Mouse (Mus musculus) midbrain, embryonic 16.5 days (tissue): Measurements from ENCODE around the gene Cbfa2t2. TPM values are rescaled to one million over a fixed set of nuclear protein-coding genes. Genes with fewer than 3 reads are reported as not detected.
A peak's percentile ranks its signal among the peaks of the same experiment; 100 is the strongest.

Experiments
- ATAC-seq: fragments of 200-750 bp; cut with Nextera tagmentation; 2 replicates; pipeline ENCODE4 v1.8.0; 2017; ENCODE audit warnings: moderate TSS enrichment
- H3K27ac ChIP-seq: fragments of 300-500 bp; sonication (generic); 2 replicates; pipeline ENCODE4 v1.5.1; 2014; ENCODE audit warnings: mild to moderate bottlenecking, low read length, mixed read lengths
- H3K27me3 ChIP-seq: fragments of 300-500 bp; sonication (generic); 2 replicates; pipeline ENCODE4 v1.6.1; 2014; ENCODE audit warnings: low read depth, low read length, mixed read lengths; ENCODE audit not compliant: control insufficient read depth, insufficient read depth
- H3K36me3 ChIP-seq: fragments of 300-500 bp; sonication (generic); 2 replicates; pipeline ENCODE4 v1.6.1; 2014; ENCODE audit warnings: mild to moderate bottlenecking, low read length, moderate library complexity, mixed read lengths; ENCODE audit not compliant: control insufficient read depth, insufficient read depth
- H3K4me1 ChIP-seq: fragments of 300-500 bp; sonication (generic); 2 replicates; pipeline ENCODE4 v1.6.1; 2014; ENCODE audit warnings: mild to moderate bottlenecking, low read length, mixed read lengths; ENCODE audit not compliant: control insufficient read depth, insufficient read depth
- H3K4me2 ChIP-seq: fragments of 300-500 bp; sonication (generic); 2 replicates; pipeline ENCODE4 v1.6.1; 2014; ENCODE audit warnings: mild to moderate bottlenecking, low read length, mixed read lengths
- H3K4me3 ChIP-seq: fragments of 300-500 bp; sonication (generic); 2 replicates; pipeline ENCODE4 v1.5.1; 2014; ENCODE audit warnings: low read depth, mild to moderate bottlenecking, low read length, moderate library complexity, mixed read lengths
- H3K9ac ChIP-seq: fragments of 300-500 bp; sonication (generic); 2 replicates; pipeline ENCODE4 v1.6.1; 2014; ENCODE audit warnings: low read depth, low read length, mixed read lengths
- H3K9me3 ChIP-seq: fragments of 300-500 bp; sonication (generic); replicated peaks from 2 replicates; pipeline ENCODE4 v1.6.1; 2014; ENCODE audit warnings: mild to moderate bottlenecking, low read length, mixed read lengths; ENCODE audit not compliant: control insufficient read depth, poor library complexity, severe bottlenecking
- WGBS: fragments of 180-500 bp; shearing (Covaris S2); extraction: QIAGEN DNeasy Blood & Tissue Kit; methylation state at CpG from one replicate; pipeline ENCODE4 v1.1.7; 2014; 5-methylcytosine and 5-hydroxymethylcytosine counted together
- polyA plus RNA-seq: library from polyadenylated mRNA; unstranded; fragments of >200 nt; fragmentation: Nextera tagmentation; extraction: Ambion mirVana; gene quantifications from 2 replicates; pipeline ENCODE4 v1.2.1, GENCODE M21; 2015

Gene Cbfa2t2
- polyA plus RNA-seq, 1 experiment from 2014 or later, result 50.2 TPM

DNA sequence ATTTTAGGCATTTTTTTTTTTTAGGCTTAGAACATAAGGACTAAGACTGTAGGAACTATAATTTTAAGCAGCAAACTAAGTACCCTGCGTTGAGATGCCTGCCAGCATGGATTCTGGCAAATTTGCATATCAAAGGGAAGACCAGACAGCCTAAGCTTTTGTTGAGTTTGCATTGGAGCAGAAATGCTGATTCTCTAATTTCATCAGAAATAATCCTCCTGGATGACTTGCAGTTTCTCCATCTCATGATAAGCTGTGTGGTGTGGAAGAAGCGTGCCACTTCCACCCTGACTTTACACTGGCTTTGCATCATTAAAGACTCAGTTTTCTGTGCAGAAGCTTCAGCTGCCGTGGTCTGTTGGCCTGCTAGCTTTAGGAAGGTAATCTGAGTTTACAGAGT is 96.6 kb downstream of the Cbfa2t2 start:
- Histone ChIP-seq H3K4me3 (no peak overlapping the region), H3K9ac (no peak overlapping the region), H3K36me3 (peaks cover 11% of the 10 kb centered on the region), H3K27ac (peak overlapping the region; percentile 33; the same call in 1 of the 2 replicates), H3K27me3 (no peaks in the 10 kb centered on the region), H3K4me2 (no peak overlapping the region), H3K9me3 (no peaks in the 10 kb centered on the region), H3K4me1 (peaks cover 6% of the 10 kb centered on the region)
- 15% methylated on average over 3 of the region's 3 CpGs for WGBS
- no peak for ATAC-seq

DNA sequence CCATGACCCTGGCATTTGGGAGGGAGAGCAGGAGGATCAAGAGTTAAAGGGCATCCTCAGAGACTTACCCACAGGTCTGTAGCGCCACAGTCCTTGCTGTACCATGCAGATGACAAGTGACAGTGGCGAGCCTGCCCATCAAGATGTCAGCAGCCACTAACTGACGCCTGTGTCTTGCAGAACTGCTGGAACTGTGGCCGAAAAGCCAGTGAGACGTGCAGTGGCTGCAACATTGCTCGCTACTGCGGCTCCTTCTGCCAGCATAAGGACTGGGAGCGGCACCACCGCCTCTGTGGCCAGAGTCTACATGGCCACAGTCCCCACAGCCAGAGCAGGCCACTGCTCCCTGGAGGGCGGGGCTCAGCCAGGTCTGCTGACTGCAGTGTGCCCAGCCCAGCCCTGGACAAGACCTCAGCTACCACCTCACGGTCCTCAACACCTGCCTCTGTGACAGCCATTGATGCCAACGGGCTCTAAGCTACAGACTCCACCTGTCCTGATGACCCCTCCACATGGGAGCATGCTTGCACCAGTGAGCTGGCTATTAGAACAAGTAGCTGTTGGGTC is 98.5 kb downstream of the Cbfa2t2 start:
- Histone ChIP-seq H3K36me3 (peaks cover 6% of the 10 kb centered on the region), H3K4me1 (peaks cover 10% of the 10 kb centered on the region), H3K27me3 (no peaks in the 10 kb centered on the region), H3K27ac (no peak overlapping the region), H3K9me3 (no peaks in the 10 kb centered on the region), H3K4me2 (no peak overlapping the region), H3K9ac (no peak overlapping the region), H3K4me3 (no peak overlapping the region)
- ATAC-seq, result no peak
- WGBS, result 95% methylated on average over 12 of the region's 12 CpGs

DNA sequence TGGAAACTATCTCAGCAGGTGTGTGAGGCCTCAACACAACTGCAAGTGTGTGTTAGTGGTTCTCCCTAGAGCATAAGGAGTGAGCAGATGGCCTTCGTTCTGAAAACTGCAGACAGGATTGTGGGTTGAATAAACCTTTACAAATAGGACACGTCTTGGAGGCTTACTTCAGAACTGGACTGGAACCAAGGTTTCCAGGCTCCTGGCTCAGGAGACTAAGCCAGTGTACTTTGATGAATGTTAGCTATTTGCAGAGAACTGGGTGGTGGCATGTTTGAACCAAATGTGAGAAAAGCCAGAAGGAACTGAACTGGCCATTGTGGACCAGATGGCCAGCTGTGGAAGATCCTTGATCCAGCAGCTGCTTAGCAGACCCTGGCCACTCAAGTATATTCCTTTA is 102.0 kb downstream of the Cbfa2t2 start:
- H3K27me3 ChIP-seq, result no peaks in the 10 kb centered on the region
- H3K9me3 ChIP-seq, result no peaks in the 10 kb centered on the region
- H3K27ac ChIP-seq, result no peak overlapping the region; the same call in 1 of the 2 replicates
- 41% methylated on average over 2 of the region's 2 CpGs for WGBS
- H3K9ac ChIP-seq, result no peak overlapping the region
- ATAC-seq, result no peak
- H3K4me3 ChIP-seq, result no peak overlapping the region
- peaks cover 6% of the 10 kb centered on the region for H3K36me3 ChIP-seq
- peaks cover 5% of the 10 kb centered on the region; the same call in 1 of the 2 replicates for H3K4me1 ChIP-seq
- H3K4me2 ChIP-seq, result no peak overlapping the region

DNA sequence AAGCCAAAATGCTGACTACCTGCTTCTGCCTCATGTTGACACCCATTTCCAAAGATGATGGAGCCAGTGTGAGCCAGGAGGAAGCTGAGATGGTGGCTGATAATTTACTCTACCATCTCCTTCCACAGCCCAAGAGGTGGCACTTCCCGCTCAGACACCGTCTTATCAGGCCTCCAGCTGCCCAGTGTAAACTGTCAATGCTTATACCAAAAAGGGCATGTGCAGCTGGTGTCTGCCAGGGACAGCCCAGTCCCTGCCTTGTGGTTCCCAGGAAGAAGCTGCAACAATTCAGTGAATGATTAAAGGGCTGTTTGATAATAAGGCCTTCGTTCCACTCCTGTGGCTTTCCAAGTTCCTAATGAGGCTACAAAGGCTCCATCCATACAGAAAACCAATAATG is 102.4 kb downstream of the Cbfa2t2 start:
- Histone ChIP-seq H3K9me3 (no peaks in the 10 kb centered on the region), H3K9ac (no peak overlapping the region), H3K27me3 (no peaks in the 10 kb centered on the region), H3K27ac (peak overlapping the region; percentile 53), H3K4me2 (no peak overlapping the region), H3K36me3 (peaks cover 6% of the 10 kb centered on the region), H3K4me3 (no peak overlapping the region), H3K4me1 (peaks cover 5% of the 10 kb centered on the region; the same call in 1 of the 2 replicates)
- 53% methylated on average over 3 of the region's 3 CpGs for WGBS
- ATAC-seq, result no peak

DNA sequence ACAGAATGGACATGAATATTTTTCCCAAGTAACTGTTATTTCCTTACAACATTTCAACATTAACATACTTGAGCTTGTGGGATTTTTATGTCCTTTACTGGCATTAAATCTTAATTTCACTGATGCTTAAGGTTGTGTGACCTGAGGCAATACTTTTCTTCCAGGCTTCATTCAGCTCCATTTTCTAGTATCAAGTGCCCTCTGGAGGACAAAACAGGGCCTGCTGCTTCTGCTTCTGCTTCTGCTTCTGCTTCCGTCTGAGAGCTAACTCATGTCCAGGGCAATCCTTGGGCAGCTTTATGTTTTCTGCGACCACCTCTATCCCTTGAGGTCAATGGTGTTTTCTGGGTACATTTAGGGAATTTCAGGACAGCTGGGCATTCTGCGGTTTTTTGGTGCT is 103.4 kb downstream of the Cbfa2t2 start:
- 73% methylated on average over 3 of the region's 3 CpGs for WGBS
- Histone ChIP-seq H3K9ac (no peak overlapping the region), H3K4me3 (no peak overlapping the region), H3K36me3 (peaks cover 5% of the 10 kb centered on the region), H3K9me3 (no peaks in the 10 kb centered on the region), H3K27me3 (no peaks in the 10 kb centered on the region), H3K27ac (no peak overlapping the region), H3K4me1 (peaks cover 5% of the 10 kb centered on the region; the same call in 1 of the 2 replicates), H3K4me2 (no peak overlapping the region)
- ATAC-seq, result no peak

DNA sequence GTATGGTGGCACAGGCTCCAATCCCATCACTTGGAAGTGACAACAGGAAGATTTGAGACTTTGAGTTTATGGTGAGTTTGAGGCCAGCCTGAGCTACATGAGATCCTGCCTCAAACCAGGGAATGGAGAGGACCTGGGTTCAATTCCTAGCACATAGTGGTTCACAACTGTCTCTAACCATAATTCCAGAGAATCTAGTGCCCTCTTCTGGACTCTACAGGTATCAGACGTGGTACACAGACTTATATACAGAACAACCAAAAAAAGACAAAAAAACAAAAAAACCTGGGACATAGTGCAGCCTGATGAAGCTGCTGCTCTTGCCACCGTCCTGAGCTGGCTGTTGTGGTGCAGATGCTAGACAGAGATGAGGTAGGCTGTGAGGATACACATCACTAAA is 105.3 kb downstream of the Cbfa2t2 start:
- no peak overlapping the region for H3K9ac ChIP-seq
- H3K4me3 ChIP-seq, result no peak overlapping the region
- H3K9me3 ChIP-seq, result no peaks in the 10 kb centered on the region
- H3K27ac ChIP-seq, result no peak overlapping the region
- H3K27me3 ChIP-seq, result no peaks in the 10 kb centered on the region
- 80% methylated on average over 2 of the region's 2 CpGs for WGBS
- no peak overlapping the region for H3K4me2 ChIP-seq
- H3K4me1 ChIP-seq, result peaks cover 5% of the 10 kb centered on the region; the same call in 1 of the 2 replicates
- peaks cover 2% of the 10 kb centered on the region; the same call in 1 of the 2 replicates for H3K36me3 ChIP-seq
- ATAC-seq, result no peak

DNA sequence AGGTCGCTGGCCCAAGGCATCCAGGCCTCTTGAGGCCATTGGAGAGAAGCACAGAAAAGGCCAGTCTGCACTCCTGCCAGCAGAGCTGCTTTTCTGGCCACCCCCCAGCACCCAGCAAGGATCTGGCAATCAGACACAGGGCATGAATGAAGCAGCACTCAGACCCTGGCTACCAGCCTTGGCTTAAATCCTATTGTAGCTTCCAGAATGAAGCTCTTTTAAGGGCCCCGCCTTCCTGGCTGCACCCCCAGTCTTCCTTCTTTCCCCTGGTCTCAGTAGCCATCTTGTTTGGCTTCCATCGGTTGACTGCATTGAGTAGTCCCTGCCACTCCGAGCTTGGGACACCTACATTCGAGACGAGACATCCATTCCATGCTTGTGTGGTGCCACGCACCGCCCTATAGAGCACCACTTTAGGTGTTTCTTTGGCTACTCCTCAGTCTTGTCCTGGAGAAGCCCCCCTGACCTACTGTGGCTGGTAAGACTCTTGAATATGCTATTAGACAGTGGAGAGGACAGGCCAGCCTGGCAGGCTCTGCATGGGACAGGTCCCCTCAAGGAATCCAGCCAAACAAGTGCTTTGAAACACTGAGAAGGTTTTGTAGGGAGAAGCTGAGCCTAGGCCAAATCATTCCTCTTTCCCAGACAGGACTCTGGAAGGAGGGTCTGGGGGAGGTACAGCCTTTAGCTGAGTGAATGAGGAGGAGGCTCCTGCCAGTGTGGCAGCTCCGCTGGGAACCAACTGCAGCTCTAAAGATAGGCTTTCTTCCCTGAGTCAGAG is 107.5 kb downstream of the Cbfa2t2 start:
- peak; percentile 78 for ATAC-seq
- Histone ChIP-seq H3K9ac (no peak overlapping the region), H3K4me1 (peaks cover 2% of the 10 kb centered on the region; the same call in 1 of the 2 replicates), H3K4me2 (no peak overlapping the region), H3K4me3 (no peak overlapping the region), H3K27ac (peak overlapping the region; percentile 74), H3K36me3 (no peaks in the 10 kb centered on the region), H3K9me3 (no peaks in the 10 kb centered on the region), H3K27me3 (no peaks in the 10 kb centered on the region)
- 82% methylated on average over 9 of the region's 9 CpGs for WGBS

DNA sequence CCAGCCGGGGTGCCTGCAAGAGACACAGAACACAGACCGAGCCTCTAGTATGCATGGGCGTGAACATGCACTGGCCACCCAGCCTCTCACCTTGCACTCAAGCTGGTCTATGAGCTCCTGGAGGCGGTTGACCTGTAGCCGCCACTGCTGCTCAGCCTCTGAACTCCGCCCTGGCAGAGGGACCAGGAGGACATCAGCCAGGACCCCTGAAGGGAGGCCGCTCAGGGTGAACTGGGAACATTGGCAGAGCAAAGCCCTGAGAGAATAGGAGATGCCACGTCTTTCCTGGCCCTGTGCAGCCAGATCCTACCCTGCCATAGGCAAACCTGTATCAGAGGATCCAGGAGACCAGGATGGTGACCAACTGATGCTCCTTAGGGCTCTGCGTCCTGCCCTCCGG is 110.4 kb downstream of the Cbfa2t2 start, which contains the start of gene 1700003F12Rik:
1700003F12Rik (plus strand) TSS at position 375 of the 400 bp plus-strand sequence.
- Histone ChIP-seq H3K4me3 (no peak within 1 kb of the TSS), H3K4me2 (no peak within 1 kb of the TSS), H3K27me3 (no peaks in the 10 kb centered on the region; the same call in none of the 2 replicates), H3K4me1 (peaks cover 8% of the 10 kb centered on the region), H3K9me3 (no peaks in the 10 kb centered on the region), H3K36me3 (no peaks in the 10 kb centered on the region), H3K9ac (no peak within 1 kb of the TSS), H3K27ac (no peak within 1 kb of the TSS)
- WGBS, result 94% methylated on average over 10 of the region's 10 CpGs
- ATAC-seq, result no peak

DNA sequence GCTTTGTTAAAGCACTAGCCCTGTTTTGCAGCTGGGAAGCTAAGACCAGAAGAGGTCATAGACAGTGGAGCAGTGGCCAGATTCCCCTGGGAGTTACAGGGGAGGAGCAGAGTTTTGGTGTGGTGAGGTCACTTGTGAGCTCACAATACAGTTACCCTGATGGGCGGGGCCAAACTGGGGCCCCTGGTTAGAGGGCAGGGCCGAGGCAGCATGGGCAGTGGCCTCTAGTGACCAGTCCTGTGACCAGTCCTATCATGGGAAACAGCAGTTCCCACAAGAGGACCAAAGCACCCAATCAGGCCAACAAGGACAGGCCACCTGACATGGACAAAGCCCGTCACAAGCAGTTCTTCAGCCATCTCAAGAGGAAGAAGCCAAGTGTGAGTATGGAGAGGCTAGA is 112.4 kb downstream of the Cbfa2t2 start:
- H3K36me3 ChIP-seq, result no peaks in the 10 kb centered on the region
- no peak overlapping the region for H3K27ac ChIP-seq
- H3K4me1 ChIP-seq, result peaks cover 10% of the 10 kb centered on the region
- no peak overlapping the region for H3K9ac ChIP-seq
- no peak for ATAC-seq
- no peaks in the 10 kb centered on the region; the same call in none of the 2 replicates for H3K27me3 ChIP-seq
- H3K9me3 ChIP-seq, result no peaks in the 10 kb centered on the region
- H3K4me2 ChIP-seq, result no peak overlapping the region
- H3K4me3 ChIP-seq, result no peak overlapping the region; the same call in 1 of the 2 replicates
- 49% methylated on average over 3 of the region's 3 CpGs for WGBS
